Mouse (Mus musculus): ENCODE results near the gene B4galt4. TPM values are rescaled to one million over a fixed set of nuclear protein-coding genes. Genes with fewer than 3 reads are reported as not detected.
"Not testable (repeated sequence)": the region's sequence is repeated elsewhere in the genome, so short reads cannot be mapped to it uniquely, and the experiment has no call there.

B4galt4 gene
- polyA plus RNA-seq, 1 experiment, result 18.0 TPM

GRCm38 (mm10) chr16:38713404-38714258 is 28.4 kb upstream of the B4galt4 start:
- TF ChIP-seq POLR2A (IDR thresholded peaks at IDR 0.05; ENCODE audit: borderline replicate concordance, insufficient read depth, low read length) (no peak), CTCF (IDR thresholded peaks at IDR 0.05; ENCODE audit: borderline replicate concordance, insufficient read depth, low read depth, low read length) (no peak)
- Histone ChIP-seq H3K4me1 (ENCODE audit: control insufficient read depth, insufficient read depth, low read length) (0 out of 2 replicates have a peak, but pooled peaks cover 3% of the 10 kb centered on the region), H3K27ac (ENCODE audit: insufficient read depth, low read length) (peak overlapping the region; percentile 61; the same call in 1 of the 2 replicates), H3K4me3 (replicated peaks; ENCODE audit: insufficient read depth, low read depth, low read length) (peak overlapping the region; percentile 68), H3K27me3 (ENCODE audit: control insufficient read depth, insufficient read depth, low read length) (0 out of 2 replicates have a peak, but pooled peaks cover 1% of the 10 kb centered on the region)
- WGBS, result 31% methylated on average over 17 of the region's 17 CpGs
- no peak for DNase-seq

DNA sequence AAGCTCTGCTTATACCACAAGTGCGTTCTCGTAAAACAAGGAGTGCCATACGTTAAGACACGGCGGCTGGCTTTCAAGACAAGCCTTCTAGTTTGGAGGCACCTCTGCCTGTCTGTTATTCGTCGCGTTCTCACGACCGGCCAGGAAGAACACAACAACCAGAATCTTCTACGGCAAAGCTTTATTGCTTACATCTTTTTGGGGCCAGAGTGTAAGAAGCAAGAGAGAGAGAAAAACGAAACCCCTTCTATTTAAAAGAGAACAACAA is 27.9 kb upstream of the B4galt4 start:
- WGBS, result 42% methylated on average over 11 of the region's 12 CpGs
- H3K27me3 ChIP-seq (ENCODE audit: control insufficient read depth, insufficient read depth, low read length); H3K4me1 ChIP-seq (ENCODE audit: control insufficient read depth, insufficient read depth, low read length); DNase-seq: not testable (repeated sequence)
- Histone ChIP-seq H3K27ac (ENCODE audit: insufficient read depth, low read length) (peak overlapping the region; percentile 61; the same call in 1 of the 2 replicates), H3K4me3 (replicated peaks; ENCODE audit: insufficient read depth, low read depth, low read length) (peak overlapping the region; percentile 47)

GRCm38 (mm10) chr16:38721377-38721776 is 20.7 kb upstream of the B4galt4 start:
- Histone ChIP-seq H3K27ac (ENCODE audit: insufficient read depth, low read length) (no peak overlapping the region), H3K4me3 (replicated peaks; ENCODE audit: insufficient read depth, low read depth, low read length) (no peak overlapping the region), H3K4me1 (ENCODE audit: control insufficient read depth, insufficient read depth, low read length) (peaks cover 3% of the 10 kb centered on the region; the same call in 1 of the 2 replicates), H3K27me3 (ENCODE audit: control insufficient read depth, insufficient read depth, low read length) (no peaks in the 10 kb centered on the region)
- TF ChIP-seq POLR2A (IDR thresholded peaks at IDR 0.05; ENCODE audit: borderline replicate concordance, insufficient read depth, low read length) (no peak), CTCF (IDR thresholded peaks at IDR 0.05; ENCODE audit: borderline replicate concordance, insufficient read depth, low read depth, low read length) (no peak)
- WGBS, result 96% methylated on average over 9 of the region's 9 CpGs
- no peak for DNase-seq

DNA sequence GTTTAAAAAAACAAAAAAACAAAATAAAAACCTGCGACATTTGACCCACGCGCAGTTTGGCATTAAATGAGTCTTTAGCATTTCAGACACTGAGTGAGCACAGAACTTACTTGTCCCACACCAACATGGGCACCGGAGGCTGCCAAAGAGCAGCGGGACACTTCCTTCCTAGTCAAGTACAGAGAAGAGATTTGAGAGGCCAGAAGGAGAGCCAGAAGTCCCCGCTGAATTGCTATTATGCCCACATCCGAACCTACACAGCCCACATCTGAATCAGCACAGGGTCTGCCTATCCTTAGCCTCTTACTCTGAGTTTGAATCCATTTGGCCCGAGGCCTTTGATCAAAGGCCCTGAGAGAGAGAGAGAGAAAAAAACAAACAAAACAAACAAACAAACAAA is 17.8 kb upstream of the B4galt4 start:
- H3K4me1 ChIP-seq (ENCODE audit: control insufficient read depth, insufficient read depth, low read length), result peaks cover 3% of the 10 kb centered on the region; the same call in 1 of the 2 replicates
- peak in 1 of 2 experiments; percentile 36 for DNase-seq
- 11% methylated on average over 8 of the region's 8 CpGs for WGBS
- H3K27ac ChIP-seq (ENCODE audit: insufficient read depth, low read length), result peak overlapping the region; percentile 5; the same call in 1 of the 2 replicates
- no peaks in the 10 kb centered on the region for H3K27me3 ChIP-seq (ENCODE audit: control insufficient read depth, insufficient read depth, low read length)
- TF ChIP-seq CTCF (IDR thresholded peaks at IDR 0.05; ENCODE audit: borderline replicate concordance, insufficient read depth, low read depth, low read length), result no peak
- TF ChIP-seq POLR2A (IDR thresholded peaks at IDR 0.05; ENCODE audit: borderline replicate concordance, insufficient read depth, low read length), result no peak
- no peak overlapping the region for H3K4me3 ChIP-seq (replicated peaks; ENCODE audit: insufficient read depth, low read depth, low read length)

DNA sequence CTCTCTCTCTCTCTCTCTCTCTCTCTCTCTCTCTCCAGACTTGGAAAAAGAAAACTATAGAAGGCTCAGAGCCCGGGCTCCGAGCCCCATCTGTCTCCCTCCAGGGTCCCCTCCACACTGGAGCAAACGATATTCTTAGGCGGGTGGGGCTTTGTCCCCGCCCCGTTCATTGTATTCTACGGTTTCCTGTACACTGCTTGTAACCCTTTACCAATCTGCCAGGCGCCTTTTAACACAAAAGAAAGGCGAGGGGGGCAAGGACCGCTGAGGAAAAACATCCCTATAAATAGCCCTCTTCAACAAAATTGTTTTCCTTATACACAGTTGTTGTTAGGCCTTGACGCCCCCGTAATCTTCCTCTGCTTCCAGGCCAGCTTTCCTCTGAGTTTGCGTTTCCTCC is 17.1 kb upstream of the B4galt4 start:
- H3K27ac ChIP-seq (ENCODE audit: insufficient read depth, low read length), result peak overlapping the region; percentile 5; the same call in 1 of the 2 replicates
- no peak for DNase-seq
- H3K4me1 ChIP-seq (ENCODE audit: control insufficient read depth, insufficient read depth, low read length), result peaks cover 3% of the 10 kb centered on the region; the same call in 1 of the 2 replicates
- H3K27me3 ChIP-seq (ENCODE audit: control insufficient read depth, insufficient read depth, low read length), result no peaks in the 10 kb centered on the region
- no peak overlapping the region for H3K4me3 ChIP-seq (replicated peaks; ENCODE audit: insufficient read depth, low read depth, low read length)
- 29% methylated on average over 13 of the region's 13 CpGs for WGBS
- TF ChIP-seq POLR2A (IDR thresholded peaks at IDR 0.05; ENCODE audit: borderline replicate concordance, insufficient read depth, low read length) (no peak), CTCF (IDR thresholded peaks at IDR 0.05; ENCODE audit: borderline replicate concordance, insufficient read depth, low read depth, low read length) (no peak)

- WGBS, result 92% methylated on average over 15 of the region's 15 CpGs
Measured at GRCm38 (mm10) chr16:38728576-38729132, 13.4 kb upstream of the B4galt4 start.

DNA sequence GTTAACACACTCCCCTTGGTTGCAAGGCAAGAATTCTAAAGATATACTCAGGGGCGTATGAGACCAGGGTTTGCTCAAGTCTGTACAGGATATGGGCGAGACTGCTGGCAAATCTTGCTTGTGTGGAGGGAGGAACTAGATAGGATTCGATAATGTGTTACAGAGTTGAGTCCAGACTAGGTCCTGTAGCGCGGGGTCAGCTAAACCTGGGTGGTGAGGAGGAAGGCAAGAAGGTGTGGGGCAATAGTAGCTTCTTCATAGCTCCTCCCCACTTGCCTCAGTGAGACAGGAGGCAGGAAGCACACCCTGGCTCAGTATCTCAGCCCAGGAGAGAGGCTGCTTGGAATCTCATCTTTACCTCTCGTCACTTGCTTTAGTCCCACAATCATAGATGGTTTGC is 12.9 kb upstream of the B4galt4 start:
- Histone ChIP-seq H3K4me3 (replicated peaks; ENCODE audit: insufficient read depth, low read depth, low read length) (no peak overlapping the region), H3K27me3 (ENCODE audit: control insufficient read depth, insufficient read depth, low read length) (no peaks in the 10 kb centered on the region), H3K27ac (ENCODE audit: insufficient read depth, low read length) (no peak overlapping the region), H3K4me1 (ENCODE audit: control insufficient read depth, insufficient read depth, low read length) (peaks cover 3% of the 10 kb centered on the region; the same call in 1 of the 2 replicates)
- 79% methylated on average over 6 of the region's 6 CpGs for WGBS
- no peak for TF ChIP-seq CTCF (IDR thresholded peaks at IDR 0.05; ENCODE audit: borderline replicate concordance, insufficient read depth, low read depth, low read length)
- TF ChIP-seq POLR2A (IDR thresholded peaks at IDR 0.05; ENCODE audit: borderline replicate concordance, insufficient read depth, low read length), result no peak
- DNase-seq, result no peak

More at GRCm38 (mm10) chr16:38728576-38729132, 13.4 kb upstream of the B4galt4 start:
- Histone ChIP-seq H3K4me1 (ENCODE audit: control insufficient read depth, insufficient read depth, low read length) (peaks cover 3% of the 10 kb centered on the region; the same call in 1 of the 2 replicates), H3K4me3 (replicated peaks; ENCODE audit: insufficient read depth, low read depth, low read length) (no peak overlapping the region), H3K27me3 (ENCODE audit: control insufficient read depth, insufficient read depth, low read length) (no peaks in the 10 kb centered on the region), H3K27ac (ENCODE audit: insufficient read depth, low read length) (no peak overlapping the region)
- no peak for DNase-seq
- TF ChIP-seq POLR2A (IDR thresholded peaks at IDR 0.05; ENCODE audit: borderline replicate concordance, insufficient read depth, low read length), result no peak
- no peak for TF ChIP-seq CTCF (IDR thresholded peaks at IDR 0.05; ENCODE audit: borderline replicate concordance, insufficient read depth, low read depth, low read length)

Measured in cerebellum, adult 2 months (tissue).